Mouse (Mus musculus) neural tube, embryonic 15.5 days (tissue): ENCODE results near the gene Rnf150. TPM values are rescaled to one million over a fixed set of nuclear protein-coding genes. Genes with fewer than 3 reads are reported as not detected.
"Not testable (repeated sequence)": the region's sequence is repeated elsewhere in the genome, so short reads cannot be mapped to it uniquely, and the experiment has no call there.

ENCODE experiments used
- ATAC-seq: fragments of 200-750 bp; cut with Nextera tagmentation; 2 replicates; pipeline ENCODE4 v1.8.0; 2017; ENCODE audit warnings: mild to moderate bottlenecking, moderate TSS enrichment, moderate library complexity; ENCODE audit not compliant: low FRiP score
- H3K27ac ChIP-seq: fragments of 300-500 bp; sonication (generic); replicated peaks from 2 replicates; pipeline ENCODE4 v1.5.1; 2015; ENCODE audit warnings: mild to moderate bottlenecking, inconsistent platforms
- H3K27me3 ChIP-seq: fragments of 300-500 bp; sonication (generic); replicated peaks from 2 replicates; pipeline ENCODE4 v1.6.1; 2015; ENCODE audit warnings: inconsistent platforms
- H3K36me3 ChIP-seq: fragments of 300-500 bp; sonication (generic); 2 replicates; pipeline ENCODE4 v1.6.1; 2015; ENCODE audit warnings: inconsistent platforms
- H3K4me1 ChIP-seq: fragments of 300-500 bp; sonication (generic); 2 replicates; pipeline ENCODE4 v1.6.1; 2015; ENCODE audit warnings: inconsistent platforms
- H3K4me2 ChIP-seq: fragments of 300-500 bp; sonication (generic); 2 replicates; pipeline ENCODE4 v1.6.1; 2015; ENCODE audit warnings: inconsistent platforms, mild to moderate bottlenecking, moderate library complexity
- H3K4me3 ChIP-seq: fragments of 300-500 bp; sonication (generic); replicated peaks from 2 replicates; pipeline ENCODE4 v1.5.1; 2015; ENCODE audit warnings: mild to moderate bottlenecking, inconsistent platforms
- H3K9ac ChIP-seq: fragments of 300-500 bp; sonication (generic); replicated peaks from 2 replicates; pipeline ENCODE4 v1.6.1; 2015; ENCODE audit warnings: mild to moderate bottlenecking, inconsistent platforms
- H3K9me3 ChIP-seq: fragments of 300-500 bp; sonication (generic); replicated peaks from 2 replicates; pipeline ENCODE4 v1.6.1; 2016; ENCODE audit warnings: inconsistent platforms
- WGBS: fragments of 180-500 bp; shearing (Covaris S2); methylation state at CpG from one replicate; pipeline ENCODE4 v1.1.7; 2015; ENCODE audit warnings: mixed read lengths; 5-methylcytosine and 5-hydroxymethylcytosine counted together
- polyA plus RNA-seq: library from polyadenylated mRNA; unstranded; fragments of >200 nt; fragmentation: Nextera tagmentation; extraction: Ambion mirVana; gene quantifications from 2 replicates; pipeline ENCODE4 v1.2.1, GENCODE M21; 2015

The Rnf150 gene
- polyA plus RNA-seq, 1 experiment from 2014 or later: 2.5 TPM

GRCm38 (mm10) chr8:83079534-83079844 is 216.3 kb downstream of the Rnf150 start:
- no peak overlapping the region for H3K4me2 ChIP-seq
- WGBS: 91% methylated on average over 5 of the region's 5 CpGs
- no peak for ATAC-seq
- H3K9me3 ChIP-seq: no peaks in the 10 kb centered on the region
- H3K27ac ChIP-seq: no peak overlapping the region
- no peak overlapping the region for H3K4me3 ChIP-seq
- H3K9ac ChIP-seq: no peak overlapping the region
- H3K27me3 ChIP-seq: no peaks in the 10 kb centered on the region
- H3K4me1 ChIP-seq: 0 out of 2 replicates have a peak, but pooled peaks cover 4% of the 10 kb centered on the region
- no peaks in the 10 kb centered on the region; the same call in 1 of the 2 replicates for H3K36me3 ChIP-seq

- no peaks in the 10 kb centered on the region for H3K9me3 ChIP-seq
- H3K4me1 ChIP-seq: 0 out of 2 replicates have a peak, but pooled peaks cover 4% of the 10 kb centered on the region
- no peaks in the 10 kb centered on the region for H3K27me3 ChIP-seq
- H3K9ac ChIP-seq: no peak overlapping the region
- WGBS: 76% methylated on average over 4 of the region's 4 CpGs
- no peak for ATAC-seq
- no peak overlapping the region for H3K4me3 ChIP-seq
- no peak overlapping the region for H3K27ac ChIP-seq
- no peaks in the 10 kb centered on the region for H3K36me3 ChIP-seq
- no peak overlapping the region for H3K4me2 ChIP-seq
These were observed 218.1 kb downstream of the Rnf150 start for GRCm38 (mm10) chr8:83081266-83081665.

- WGBS: 80% methylated on average over 8 of the region's 8 CpGs
These were observed 218.7 kb downstream of the Rnf150 start for GRCm38 (mm10) chr8:83081806-83082205.

GRCm38 (mm10) chr8:83082251-83082650 is 219.1 kb downstream of the Rnf150 start:
- H3K9me3 ChIP-seq: no peaks in the 10 kb centered on the region
- 0 out of 2 replicates have a peak, but pooled peaks cover 4% of the 10 kb centered on the region for H3K4me1 ChIP-seq
- H3K9ac ChIP-seq: no peak overlapping the region
- no peak for ATAC-seq
- WGBS: 87% methylated on average over 7 of the region's 7 CpGs
- H3K4me2 ChIP-seq: no peak overlapping the region
- H3K36me3 ChIP-seq: no peaks in the 10 kb centered on the region
- no peaks in the 10 kb centered on the region for H3K27me3 ChIP-seq
- H3K27ac ChIP-seq: no peak overlapping the region
- H3K4me3 ChIP-seq: no peak overlapping the region

More at GRCm38 (mm10) chr8:83081806-83082205, 218.7 kb downstream of the Rnf150 start:
- not testable (repeated sequence) for H3K9ac ChIP-seq, H3K36me3 ChIP-seq, H3K4me2 ChIP-seq, H3K4me1 ChIP-seq, H3K4me3 ChIP-seq, H3K27me3 ChIP-seq, H3K9me3 ChIP-seq, ATAC-seq, H3K27ac ChIP-seq

- H3K9me3 ChIP-seq: no peaks in the 10 kb centered on the region
- ATAC-seq: no peak
- H3K27ac ChIP-seq: no peak overlapping the region
- 77% methylated on average over 6 of the region's 6 CpGs for WGBS
- no peak overlapping the region for H3K9ac ChIP-seq
- no peak overlapping the region for H3K4me3 ChIP-seq
- no peak overlapping the region for H3K4me2 ChIP-seq
- 0 out of 2 replicates have a peak, but pooled peaks cover 4% of the 10 kb centered on the region for H3K4me1 ChIP-seq
- H3K27me3 ChIP-seq: no peaks in the 10 kb centered on the region
- H3K36me3 ChIP-seq: no peaks in the 10 kb centered on the region
These were observed 220.3 kb downstream of the Rnf150 start for GRCm38 (mm10) chr8:83083452-83083851.

GRCm38 (mm10) chr8:83085581-83085980 is 222.4 kb downstream of the Rnf150 start:
- H3K4me2 ChIP-seq: no peak overlapping the region
- H3K9ac ChIP-seq: no peak overlapping the region
- ATAC-seq: no peak
- H3K36me3 ChIP-seq: no peaks in the 10 kb centered on the region
- no peaks in the 10 kb centered on the region for H3K27me3 ChIP-seq
- H3K4me1 ChIP-seq: peaks cover 3% of the 10 kb centered on the region; the same call in 1 of the 2 replicates
- H3K27ac ChIP-seq: no peak overlapping the region
- H3K9me3 ChIP-seq: no peaks in the 10 kb centered on the region
- H3K4me3 ChIP-seq: no peak overlapping the region
- 80% methylated on average over 3 of the region's 3 CpGs for WGBS

- Histone ChIP-seq H3K9ac (no peak overlapping the region), H3K27me3 (no peaks in the 10 kb centered on the region), H3K4me2 (no peak overlapping the region), H3K36me3 (no peaks in the 10 kb centered on the region), H3K4me1 (peaks cover 3% of the 10 kb centered on the region; the same call in 1 of the 2 replicates), H3K27ac (no peak overlapping the region), H3K4me3 (no peak overlapping the region), H3K9me3 (no peaks in the 10 kb centered on the region)
- 92% methylated on average over 8 of the region's 8 CpGs for WGBS
- no peak for ATAC-seq
These were observed 223.5 kb downstream of the Rnf150 start for GRCm38 (mm10) chr8:83086625-83087024.

- no peaks in the 10 kb centered on the region for H3K9me3 ChIP-seq
- no peak overlapping the region for H3K4me2 ChIP-seq
- no peaks in the 10 kb centered on the region for H3K36me3 ChIP-seq
- peaks cover 3% of the 10 kb centered on the region; the same call in 1 of the 2 replicates for H3K4me1 ChIP-seq
- no peaks in the 10 kb centered on the region for H3K27me3 ChIP-seq
- no peak overlapping the region for H3K4me3 ChIP-seq
- no peak overlapping the region for H3K27ac ChIP-seq
- no peak for ATAC-seq
- no peak overlapping the region for H3K9ac ChIP-seq
These were observed 224.4 kb downstream of the Rnf150 start for GRCm38 (mm10) chr8:83087604-83088003.

GRCm38 (mm10) chr8:83088156-83088555 is 225.0 kb downstream of the Rnf150 start:
- H3K27me3 ChIP-seq: no peaks in the 10 kb centered on the region
- H3K4me1 ChIP-seq: peaks cover 3% of the 10 kb centered on the region; the same call in 1 of the 2 replicates
- H3K27ac ChIP-seq: no peak overlapping the region
- no peaks in the 10 kb centered on the region for H3K9me3 ChIP-seq
- H3K4me3 ChIP-seq: no peak overlapping the region
- no peak for ATAC-seq
- 67% methylated on average over 6 of the region's 6 CpGs for WGBS
- no peak overlapping the region for H3K9ac ChIP-seq
- H3K4me2 ChIP-seq: no peak overlapping the region
- H3K36me3 ChIP-seq: no peaks in the 10 kb centered on the region

- H3K4me1 ChIP-seq: peaks cover 3% of the 10 kb centered on the region; the same call in 1 of the 2 replicates
- H3K4me2 ChIP-seq: no peak overlapping the region
- H3K27ac ChIP-seq: no peak overlapping the region
- no peak overlapping the region for H3K4me3 ChIP-seq
- WGBS: 29% methylated on average over 10 of the region's 10 CpGs
- no peak overlapping the region for H3K9ac ChIP-seq
- H3K36me3 ChIP-seq: no peaks in the 10 kb centered on the region
- H3K9me3 ChIP-seq: no peaks in the 10 kb centered on the region
- ATAC-seq: peak; percentile 75
- no peaks in the 10 kb centered on the region for H3K27me3 ChIP-seq
These were observed 226.3 kb downstream of the Rnf150 start for GRCm38 (mm10) chr8:83089336-83089986.

- Histone ChIP-seq H3K27me3 (no peaks in the 10 kb centered on the region), H3K36me3 (no peaks in the 10 kb centered on the region), H3K27ac (no peak overlapping the region), H3K9me3 (no peaks in the 10 kb centered on the region), H3K9ac (no peak overlapping the region), H3K4me1 (peaks cover 3% of the 10 kb centered on the region; the same call in 1 of the 2 replicates), H3K4me2 (no peak overlapping the region), H3K4me3 (no peak overlapping the region)
- ATAC-seq: no peak
- 85% methylated on average over 4 of the region's 4 CpGs for WGBS
These were observed 227.3 kb downstream of the Rnf150 start for GRCm38 (mm10) chr8:83090446-83090845.

GRCm38 (mm10) chr8:83100041-83100440 is 236.9 kb downstream of the Rnf150 start:
- H3K4me1 ChIP-seq: no peaks in the 10 kb centered on the region
- H3K9me3 ChIP-seq: no peaks in the 10 kb centered on the region
- WGBS: 44% methylated on average over 1 of the region's 1 CpGs
- no peaks in the 10 kb centered on the region for H3K27me3 ChIP-seq
- H3K4me2 ChIP-seq: no peak overlapping the region
- H3K36me3 ChIP-seq: no peaks in the 10 kb centered on the region
- no peak overlapping the region for H3K9ac ChIP-seq
- H3K4me3 ChIP-seq: no peak overlapping the region
- no peak overlapping the region for H3K27ac ChIP-seq
- no peak for ATAC-seq
